Mouse (Mus musculus) hindbrain, embryonic 12.5 days (tissue): ENCODE measurements around the gene Atf3. TPM values are rescaled to one million over a fixed set of nuclear protein-coding genes. Genes with fewer than 3 reads are reported as not detected.

ENCODE experiments used
- ATAC-seq: fragments of 200-750 bp; cut with Nextera tagmentation; 2 replicates; pipeline ENCODE4 v1.8.0; 2017; ENCODE audit warnings: moderate TSS enrichment; ENCODE audit not compliant: low FRiP score
- H3K27ac ChIP-seq: fragments of 300-500 bp; sonication (generic); 2 replicates; pipeline ENCODE4 v1.5.1; 2016; ENCODE audit warnings: mild to moderate bottlenecking
- H3K27me3 ChIP-seq: fragments of 300-500 bp; sonication (generic); 2 replicates; pipeline ENCODE4 v1.6.1; 2016; ENCODE audit warnings: mild to moderate bottlenecking
- H3K36me3 ChIP-seq: fragments of 300-500 bp; sonication (generic); 2 replicates; pipeline ENCODE4 v1.6.1; 2016; ENCODE audit warnings: mild to moderate bottlenecking
- H3K4me1 ChIP-seq: fragments of 300-500 bp; sonication (generic); 2 replicates; pipeline ENCODE4 v1.6.1; 2016
- H3K4me2 ChIP-seq: fragments of 300-500 bp; sonication (generic); replicated peaks from 2 replicates; pipeline ENCODE4 v1.6.1; 2016; ENCODE audit warnings: mild to moderate bottlenecking
- H3K4me3 ChIP-seq: fragments of 300-500 bp; sonication (generic); 2 replicates; pipeline ENCODE4 v1.5.1; 2016; ENCODE audit warnings: mild to moderate bottlenecking
- H3K9ac ChIP-seq: fragments of 300-500 bp; sonication (generic); 2 replicates; pipeline ENCODE4 v1.6.1; 2016; ENCODE audit warnings: mild to moderate bottlenecking, moderate library complexity
- H3K9me3 ChIP-seq: fragments of 300-500 bp; sonication (generic); replicated peaks from 2 replicates; pipeline ENCODE4 v1.6.1; 2016; ENCODE audit warnings: mild to moderate bottlenecking
- WGBS: fragments of 180-500 bp; shearing (Covaris S2); methylation state at CpG from one replicate; pipeline ENCODE4 v1.1.7; 2016; 5-methylcytosine and 5-hydroxymethylcytosine counted together
- polyA plus RNA-seq: library from polyadenylated mRNA; unstranded; fragments of >200 nt; fragmentation: Nextera tagmentation; extraction: Ambion mirVana; gene quantifications from 2 replicates; pipeline ENCODE4 v1.2.1, GENCODE M21; 2016

Atf3 gene
- polyA plus RNA-seq, 1 experiment from 2014 or later: 2.7 TPM

GRCm38 (mm10) chr1:191249975-191250374, 32.1 kb upstream of the Atf3 start:
- Histone ChIP-seq H3K9me3 (peaks cover 4% of the 10 kb centered on the region; the same call in 1 of the 2 replicates), H3K27ac (no peak overlapping the region), H3K27me3 (no peaks in the 10 kb centered on the region), H3K4me3 (no peak overlapping the region), H3K4me2 (no peak overlapping the region), H3K9ac (no peak overlapping the region), H3K4me1 (0 out of 2 replicates have a peak, but pooled peaks cover 3% of the 10 kb centered on the region), H3K36me3 (0 out of 2 replicates have a peak, but pooled peaks cover 7% of the 10 kb centered on the region)
- WGBS: 95% methylated on average over 3 of the region's 3 CpGs
- ATAC-seq: no peak

- Histone ChIP-seq H3K4me1 (no peaks in the 10 kb centered on the region), H3K9ac (no peak overlapping the region), H3K4me3 (no peak overlapping the region), H3K4me2 (no peak overlapping the region), H3K9me3 (peaks cover 4% of the 10 kb centered on the region; the same call in 1 of the 2 replicates), H3K27ac (no peak overlapping the region), H3K27me3 (no peaks in the 10 kb centered on the region), H3K36me3 (0 out of 2 replicates have a peak, but pooled peaks cover 7% of the 10 kb centered on the region)
- no peak for ATAC-seq
- WGBS: 61% methylated on average over 1 of the region's 1 CpGs
Measured at GRCm38 (mm10) chr1:191248423-191248822, 30.6 kb upstream of the Atf3 start.

- Histone ChIP-seq H3K36me3 (0 out of 2 replicates have a peak, but pooled peaks cover 7% of the 10 kb centered on the region), H3K27me3 (no peaks in the 10 kb centered on the region), H3K4me3 (no peak overlapping the region), H3K9ac (no peak overlapping the region), H3K4me1 (no peaks in the 10 kb centered on the region), H3K9me3 (peaks cover 4% of the 10 kb centered on the region; the same call in 1 of the 2 replicates), H3K4me2 (no peak overlapping the region), H3K27ac (no peak overlapping the region)
- 92% methylated on average over 1 of the region's 1 CpGs for WGBS
- no peak for ATAC-seq
Measured at GRCm38 (mm10) chr1:191247561-191247960, 29.7 kb upstream of the Atf3 start.

GRCm38 (mm10) chr1:191243855-191244254, 26.0 kb upstream of the Atf3 start:
- WGBS: 92% methylated on average over 4 of the region's 4 CpGs
- H3K4me3 ChIP-seq: no peak overlapping the region
- ATAC-seq: no peak

GRCm38 (mm10) chr1:191242065-191242698, 24.3 kb upstream of the Atf3 start:
- Histone ChIP-seq H3K9me3 (peaks cover 4% of the 10 kb centered on the region; the same call in 1 of the 2 replicates), H3K36me3 (0 out of 2 replicates have a peak, but pooled peaks cover 7% of the 10 kb centered on the region), H3K9ac (no peak overlapping the region), H3K27me3 (no peaks in the 10 kb centered on the region), H3K27ac (peak overlapping the region; percentile 62), H3K4me3 (no peak overlapping the region), H3K4me2 (no peak overlapping the region), H3K4me1 (0 out of 2 replicates have a peak, but pooled peaks cover 3% of the 10 kb centered on the region)
- ATAC-seq: peak; percentile 67; the same call in 1 of the 2 replicates
- WGBS: 69% methylated on average over 12 of the region's 12 CpGs

More at GRCm38 (mm10) chr1:191243855-191244254, 26.0 kb upstream of the Atf3 start:
- Histone ChIP-seq H3K4me2 (no peak overlapping the region), H3K27me3 (no peaks in the 10 kb centered on the region), H3K4me1 (0 out of 2 replicates have a peak, but pooled peaks cover 3% of the 10 kb centered on the region), H3K9ac (no peak overlapping the region), H3K27ac (no peak overlapping the region), H3K9me3 (peaks cover 4% of the 10 kb centered on the region; the same call in 1 of the 2 replicates), H3K36me3 (0 out of 2 replicates have a peak, but pooled peaks cover 7% of the 10 kb centered on the region)

- H3K27ac ChIP-seq: peak overlapping the region; percentile 62
- no peaks in the 10 kb centered on the region for H3K27me3 ChIP-seq
- 0 out of 2 replicates have a peak, but pooled peaks cover 7% of the 10 kb centered on the region for H3K36me3 ChIP-seq
- 83% methylated on average over 1 of the region's 1 CpGs for WGBS
- no peak for ATAC-seq
- 0 out of 2 replicates have a peak, but pooled peaks cover 3% of the 10 kb centered on the region for H3K4me1 ChIP-seq
- H3K4me2 ChIP-seq: no peak overlapping the region
- no peak overlapping the region for H3K4me3 ChIP-seq
- H3K9ac ChIP-seq: no peak overlapping the region
- peaks cover 1% of the 10 kb centered on the region; the same call in 1 of the 2 replicates for H3K9me3 ChIP-seq
Measured at GRCm38 (mm10) chr1:191241574-191241973, 23.7 kb upstream of the Atf3 start.

- no peak overlapping the region for H3K9ac ChIP-seq
- no peak overlapping the region for H3K4me3 ChIP-seq
- no peaks in the 10 kb centered on the region for H3K9me3 ChIP-seq
- WGBS: 79% methylated on average over 4 of the region's 4 CpGs
- no peak for ATAC-seq
- no peak overlapping the region for H3K4me2 ChIP-seq
- 0 out of 2 replicates have a peak, but pooled peaks cover 3% of the 10 kb centered on the region for H3K4me1 ChIP-seq
- H3K27ac ChIP-seq: no peak overlapping the region
- no peaks in the 10 kb centered on the region for H3K27me3 ChIP-seq
- H3K36me3 ChIP-seq: no peaks in the 10 kb centered on the region
Measured at GRCm38 (mm10) chr1:191239602-191240001, 21.8 kb upstream of the Atf3 start.

GRCm38 (mm10) chr1:191235788-191236542, 18.1 kb upstream of the Atf3 start:
- no peaks in the 10 kb centered on the region for H3K36me3 ChIP-seq
- no peak for ATAC-seq
- 0 out of 2 replicates have a peak, but pooled peaks cover 3% of the 10 kb centered on the region for H3K9me3 ChIP-seq
- H3K27ac ChIP-seq: no peak overlapping the region
- H3K4me1 ChIP-seq: no peaks in the 10 kb centered on the region
- no peak overlapping the region for H3K4me2 ChIP-seq
- no peak overlapping the region for H3K9ac ChIP-seq
- no peak overlapping the region for H3K4me3 ChIP-seq
- WGBS: 84% methylated on average over 6 of the region's 6 CpGs
- H3K27me3 ChIP-seq: no peaks in the 10 kb centered on the region

GRCm38 (mm10) chr1:191234837-191235236, 17.0 kb upstream of the Atf3 start:
- no peak overlapping the region for H3K27ac ChIP-seq
- no peaks in the 10 kb centered on the region for H3K4me1 ChIP-seq
- H3K36me3 ChIP-seq: no peaks in the 10 kb centered on the region
- H3K4me3 ChIP-seq: no peak overlapping the region
- H3K9ac ChIP-seq: no peak overlapping the region
- H3K4me2 ChIP-seq: no peak overlapping the region
- WGBS: 91% methylated on average over 4 of the region's 4 CpGs
- H3K9me3 ChIP-seq: 0 out of 2 replicates have a peak, but pooled peaks cover 3% of the 10 kb centered on the region
- H3K27me3 ChIP-seq: no peaks in the 10 kb centered on the region
- ATAC-seq: no peak

- H3K9ac ChIP-seq: no peak overlapping the region
- no peak overlapping the region for H3K4me3 ChIP-seq
- no peak overlapping the region for H3K27ac ChIP-seq
- no peaks in the 10 kb centered on the region for H3K27me3 ChIP-seq
- ATAC-seq: no peak
- WGBS: 84% methylated on average over 6 of the region's 6 CpGs
- no peaks in the 10 kb centered on the region for H3K36me3 ChIP-seq
- peaks cover 4% of the 10 kb centered on the region; the same call in 1 of the 2 replicates for H3K4me1 ChIP-seq
- 0 out of 2 replicates have a peak, but pooled peaks cover 3% of the 10 kb centered on the region for H3K9me3 ChIP-seq
- H3K4me2 ChIP-seq: no peak overlapping the region
Measured at GRCm38 (mm10) chr1:191230355-191230931, 12.6 kb upstream of the Atf3 start.

GRCm38 (mm10) chr1:191226570-191226969, 8.7 kb upstream of the Atf3 start:
- no peaks in the 10 kb centered on the region for H3K27me3 ChIP-seq
- H3K9me3 ChIP-seq: 0 out of 2 replicates have a peak, but pooled peaks cover 1% of the 10 kb centered on the region
- no peak for ATAC-seq
- no peaks in the 10 kb centered on the region for H3K36me3 ChIP-seq
- H3K4me1 ChIP-seq: peaks cover 18% of the 10 kb centered on the region
- 91% methylated on average over 2 of the region's 2 CpGs for WGBS
- no peak overlapping the region for H3K4me2 ChIP-seq
- no peak overlapping the region for H3K4me3 ChIP-seq
- no peak overlapping the region for H3K27ac ChIP-seq
- H3K9ac ChIP-seq: no peak overlapping the region

GRCm38 (mm10) chr1:191225771-191226170, 7.9 kb upstream of the Atf3 start:
- Histone ChIP-seq H3K4me2 (no peak overlapping the region), H3K9ac (no peak overlapping the region), H3K27me3 (no peaks in the 10 kb centered on the region), H3K4me1 (peaks cover 18% of the 10 kb centered on the region), H3K4me3 (no peak overlapping the region), H3K9me3 (no peaks in the 10 kb centered on the region), H3K36me3 (no peaks in the 10 kb centered on the region), H3K27ac (no peak overlapping the region)
- WGBS: 82% methylated on average over 2 of the region's 2 CpGs
- no peak for ATAC-seq
